Mouse (Mus musculus): ENCODE measurements at regions not wholly inside any gene's neighbourhood (a gene's known extent, or its start where the extent isn't known, plus 50 kb on each side); places are given as distances from the start of the nearest gene placed in this dataset.

DNA sequence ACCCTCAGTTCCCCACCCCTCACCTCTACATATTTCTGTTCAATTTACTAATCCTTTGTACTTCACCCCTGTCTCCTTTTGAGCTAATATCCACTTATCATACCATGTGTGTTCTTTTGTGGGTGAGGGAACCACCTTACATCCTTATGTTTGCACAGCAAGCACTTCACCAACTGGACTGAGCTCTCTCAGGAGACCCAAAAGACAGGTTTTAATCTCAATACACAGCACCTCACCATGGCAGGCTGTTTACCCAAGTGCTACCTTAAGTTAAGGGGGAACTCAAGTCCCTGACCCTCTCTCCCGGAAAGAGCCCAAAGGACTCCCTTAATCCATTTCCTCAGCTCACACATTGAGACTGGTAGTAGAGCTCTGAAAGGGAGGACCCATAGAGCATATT lies 62.3 kb upstream of the Agr3 start:
- DNase-seq, result no peak

DNA sequence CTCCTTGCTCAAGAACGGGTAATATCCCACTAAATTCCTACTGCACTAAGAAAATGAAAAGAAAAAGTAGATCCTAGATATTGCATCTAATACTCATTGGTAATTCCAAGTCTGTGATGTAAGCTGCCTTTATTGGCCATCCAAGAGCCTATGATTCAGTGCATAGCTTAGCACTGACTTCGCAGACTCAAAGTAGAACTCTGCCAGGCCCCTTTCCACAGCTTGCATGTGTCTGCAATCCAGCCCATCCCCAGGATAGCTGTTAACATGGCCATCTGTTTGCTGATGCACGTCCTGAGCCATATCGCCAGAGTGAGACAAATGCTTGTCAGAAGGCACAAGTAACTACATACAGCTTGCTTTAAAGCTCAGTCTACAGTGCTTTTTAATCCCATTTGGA lies 72.3 kb upstream of the Agr3 start:
- DNase-seq, result no peak

DNA sequence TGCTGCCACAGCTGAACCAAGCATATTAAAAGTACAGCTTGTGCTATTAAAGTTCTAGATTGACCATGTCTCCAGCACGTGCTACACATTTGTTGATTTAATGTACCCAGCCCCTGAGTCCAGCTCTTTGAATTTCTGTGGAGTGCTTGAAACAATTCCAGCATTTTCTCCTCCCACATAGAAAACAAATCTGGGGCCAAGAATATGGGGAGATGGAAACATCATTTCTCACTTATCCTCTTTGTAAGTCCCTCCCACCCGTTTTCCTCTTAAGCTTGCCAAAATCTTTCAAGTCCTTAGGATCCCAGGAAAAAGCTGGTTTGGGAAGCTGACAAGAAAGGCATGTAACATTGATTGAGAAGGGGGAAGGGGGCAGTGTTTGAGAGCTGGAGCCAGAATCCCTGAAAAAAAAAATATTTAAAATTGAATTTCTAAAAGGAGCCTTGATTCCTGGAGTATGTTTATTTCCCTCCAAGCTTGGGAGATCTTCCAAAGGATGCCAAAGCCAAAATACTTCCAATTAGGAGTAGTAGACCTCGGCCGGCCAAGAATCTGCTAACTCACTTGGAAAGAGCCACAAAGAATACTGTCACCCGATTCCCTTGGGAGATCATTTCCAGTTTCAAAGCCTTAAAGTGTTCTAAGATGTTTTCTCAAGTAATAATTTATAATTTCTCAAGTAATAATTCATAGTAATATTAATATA lies 78.4 kb upstream of the Agr3 start:
- no peak for DNase-seq

DNA sequence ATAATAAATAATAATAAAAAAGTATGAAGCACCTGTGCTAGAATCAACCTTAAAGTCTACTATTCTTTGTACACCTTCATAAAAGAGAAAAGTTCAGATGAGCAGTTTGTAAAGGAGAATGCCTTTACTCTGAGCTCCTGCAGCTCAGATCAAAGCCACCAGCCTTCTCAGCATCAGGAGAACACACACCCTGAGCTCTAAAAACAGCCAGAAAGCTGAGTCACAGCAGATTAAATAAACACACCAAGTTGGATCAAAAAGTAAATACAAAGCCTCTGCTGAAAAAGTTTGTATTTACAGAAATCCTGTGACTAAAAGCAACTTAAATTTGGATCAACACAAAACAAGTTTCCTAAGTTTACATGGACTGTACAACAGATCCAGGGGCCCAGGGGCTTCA lies 88.5 kb upstream of the Agr3 start:
- no peak for DNase-seq

DNA sequence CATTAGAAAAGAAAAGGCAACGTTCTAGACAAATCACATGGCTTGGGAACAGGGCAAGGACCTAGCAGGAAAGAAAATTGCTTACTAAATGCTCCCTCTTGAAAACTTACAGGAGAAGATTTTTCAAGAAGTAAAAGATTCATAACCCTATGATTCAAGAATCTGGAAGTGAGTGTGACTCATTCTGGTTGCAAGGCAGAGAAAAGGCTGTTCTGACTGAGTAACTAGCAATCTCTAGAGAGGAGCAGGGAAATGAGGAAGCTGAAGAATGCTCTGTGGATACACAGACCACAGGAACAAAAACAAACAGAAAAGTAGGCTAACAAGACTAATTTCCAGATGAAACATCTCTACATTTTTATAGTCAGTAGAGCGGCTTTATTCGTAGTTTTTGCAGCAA lies 92.1 kb upstream of the Agr3 start:
- DNase-seq, result no peak

DNA sequence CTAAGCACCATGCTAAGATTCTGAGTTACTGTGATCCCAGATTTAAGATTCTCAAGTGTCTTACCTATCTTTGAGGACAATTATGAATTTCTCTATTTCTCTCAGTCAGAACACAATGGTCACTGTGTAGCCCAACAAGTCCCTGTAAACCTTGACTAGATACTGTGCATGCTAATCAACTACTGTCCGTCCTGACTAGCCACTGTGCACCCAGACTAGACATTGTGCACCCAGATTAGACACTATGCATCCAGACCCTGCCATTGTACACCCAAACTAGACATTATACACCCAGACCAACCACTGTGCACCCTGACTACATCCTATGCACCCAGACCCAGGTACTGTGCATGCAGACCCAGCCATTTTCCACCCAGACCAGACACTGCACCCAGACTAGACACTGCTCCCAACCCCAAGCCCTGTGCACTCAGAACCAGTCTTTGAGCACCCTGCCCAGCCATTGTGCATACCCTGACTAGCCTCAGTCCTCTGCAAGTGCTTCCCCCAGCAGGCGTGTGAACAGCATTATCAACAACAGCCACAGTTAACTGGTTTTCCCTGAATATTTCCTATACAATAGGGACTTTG lies 93.4 kb upstream of the Agr3 start:
- DNase-seq, result no peak

DNA sequence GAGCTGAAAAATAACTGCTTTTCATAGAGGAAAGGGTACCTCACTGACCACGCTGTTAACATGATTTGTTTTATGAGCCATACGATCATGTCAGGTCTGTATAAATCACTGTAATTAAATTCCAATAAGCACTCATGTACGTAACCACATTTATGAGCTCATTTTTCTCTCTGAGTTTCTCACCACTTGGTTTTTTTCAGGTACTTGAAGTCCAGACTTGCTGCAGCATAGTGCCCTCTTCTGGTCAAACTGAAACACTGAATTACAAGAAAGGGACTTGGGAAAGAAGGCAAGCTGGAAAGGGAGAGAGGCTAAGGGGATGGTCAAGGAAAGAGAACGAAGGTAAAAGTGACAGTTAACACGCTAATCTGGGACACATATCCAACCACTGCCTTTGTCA lies 94.2 kb upstream of the Agr3 start:
- peak; percentile 17 for DNase-seq

DNA sequence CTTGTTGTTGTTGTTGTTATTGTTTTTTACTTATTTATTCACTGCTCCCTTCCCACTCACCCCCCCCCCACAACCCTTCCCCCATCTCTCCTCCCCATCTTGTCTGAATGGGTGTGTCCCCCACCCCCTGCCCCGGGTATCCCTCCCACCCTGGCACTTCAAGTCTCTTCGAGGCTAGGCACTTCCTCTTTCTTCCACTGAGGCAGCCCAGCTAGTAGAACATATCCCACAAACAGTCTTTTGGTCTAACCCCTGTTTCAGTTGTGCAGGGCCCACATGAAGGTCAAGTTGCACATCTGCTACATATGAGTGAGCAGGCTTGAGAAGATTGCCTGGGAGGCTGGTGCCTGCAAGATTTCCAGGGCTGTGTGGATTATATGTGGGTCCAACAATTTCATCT lies 97.6 kb upstream of the Agr3 start:
- DNase-seq, result no peak

DNA sequence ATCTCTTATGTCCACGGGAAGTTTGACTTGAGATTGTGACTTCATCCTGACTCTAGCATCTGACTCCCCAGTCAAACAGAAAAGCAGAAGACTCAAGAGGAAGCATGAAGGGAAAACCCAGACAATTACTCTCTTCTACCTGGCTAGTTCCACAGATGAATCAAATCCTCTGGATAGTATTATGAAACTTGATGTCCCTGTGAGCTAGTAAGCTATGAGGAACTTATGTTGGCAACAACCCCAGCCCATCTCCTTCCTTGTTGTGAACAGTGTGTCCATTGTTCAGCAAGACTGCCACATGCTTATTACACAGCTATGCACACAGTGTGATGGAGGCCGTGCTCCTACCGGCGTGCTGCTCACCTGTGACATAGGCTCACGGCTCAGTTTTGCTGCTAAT lies 98.4 kb upstream of the Agr3 start:
- no peak for DNase-seq

DNA sequence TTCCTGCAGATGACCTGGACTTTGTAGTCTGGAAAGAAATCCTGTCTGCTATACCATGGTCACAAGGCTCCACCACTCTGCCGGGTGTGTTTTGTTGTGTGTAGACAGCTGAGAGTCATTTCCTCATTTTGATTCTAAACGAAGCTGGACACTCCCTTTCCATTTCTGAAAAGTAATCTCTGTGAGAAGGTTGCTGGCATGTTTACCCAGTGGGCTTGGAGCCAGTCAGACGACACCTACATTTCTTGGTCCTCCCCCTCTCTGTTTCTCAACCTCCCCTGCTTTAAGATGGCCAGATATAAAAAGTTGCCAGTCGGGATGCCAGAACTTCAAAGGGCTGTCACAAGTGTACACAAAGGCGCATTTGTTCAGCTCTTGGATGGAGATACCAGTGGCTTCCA lies 100.8 kb upstream of the Agr3 start:
- DNase-seq, result no peak

DNA sequence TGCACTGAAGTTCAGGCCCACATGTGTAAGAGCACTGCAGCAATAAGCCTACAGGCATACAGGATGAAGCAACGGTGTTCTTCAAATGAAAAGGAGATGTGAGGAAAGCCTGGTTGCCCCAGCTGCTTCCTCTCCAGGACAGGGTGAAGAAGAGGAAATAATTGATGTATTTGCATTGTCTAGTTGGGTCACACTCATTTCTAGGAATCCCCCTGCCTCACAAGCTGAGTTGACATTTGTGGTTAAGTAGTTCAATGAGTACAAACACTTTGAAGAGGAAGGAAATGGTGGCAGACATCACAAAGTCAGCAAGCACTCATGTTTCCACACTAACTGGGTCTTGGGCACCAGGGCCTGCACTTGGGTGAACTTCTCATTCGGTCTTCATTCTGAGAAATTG lies 126.2 kb upstream of the Agr3 start:
- DNase-seq, result no peak

DNA sequence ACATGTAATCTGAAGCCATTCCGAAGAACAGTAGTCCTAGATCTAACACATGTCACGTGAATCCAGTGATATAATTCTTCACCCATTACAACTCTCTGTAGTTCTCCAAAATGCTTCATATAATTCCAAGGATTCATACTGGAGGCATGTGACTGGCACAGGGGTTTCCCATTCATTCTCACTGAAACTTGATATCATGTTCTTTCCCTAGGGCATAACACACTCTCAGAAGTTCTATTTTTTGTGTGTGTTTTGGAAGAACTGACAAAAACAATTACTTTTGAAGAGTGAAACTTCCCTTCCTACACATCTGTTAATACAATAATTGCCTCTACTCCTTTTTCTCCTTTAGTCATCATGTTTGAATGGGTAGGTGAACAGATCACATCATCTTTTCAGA lies 150.0 kb upstream of the Agr3 start:
- no peak for DNase-seq

DNA sequence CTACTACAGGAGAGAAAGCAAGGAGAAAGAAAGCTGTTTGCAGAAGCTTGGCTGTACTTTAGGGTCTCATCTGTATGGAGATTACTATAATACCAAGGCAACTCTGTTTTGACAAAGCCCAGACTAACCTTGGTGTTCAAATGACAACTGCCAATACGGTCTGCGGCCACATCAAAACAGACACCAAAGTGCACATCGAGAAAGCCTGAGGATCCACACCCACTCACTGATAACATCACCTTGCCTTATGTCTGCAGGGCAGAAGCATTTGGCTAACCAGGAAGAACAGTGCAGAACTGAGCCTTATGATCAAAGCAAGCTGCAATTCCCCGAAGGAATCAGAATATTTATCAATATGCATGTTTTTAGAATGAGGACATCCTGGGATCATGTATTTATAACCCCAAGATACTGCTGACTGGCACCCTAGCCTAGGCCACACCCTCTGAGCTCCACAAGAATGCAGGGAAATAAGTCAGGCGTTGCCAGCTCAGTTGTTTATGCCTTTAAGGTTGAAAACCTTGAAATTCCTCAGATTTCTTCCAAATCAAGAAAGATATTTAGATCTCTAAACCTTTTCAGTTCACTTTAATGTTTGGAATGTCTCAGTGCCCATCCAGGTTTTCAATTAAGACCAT lies 154.9 kb upstream of the Agr3 start:
- DNase-seq, result no peak

DNA sequence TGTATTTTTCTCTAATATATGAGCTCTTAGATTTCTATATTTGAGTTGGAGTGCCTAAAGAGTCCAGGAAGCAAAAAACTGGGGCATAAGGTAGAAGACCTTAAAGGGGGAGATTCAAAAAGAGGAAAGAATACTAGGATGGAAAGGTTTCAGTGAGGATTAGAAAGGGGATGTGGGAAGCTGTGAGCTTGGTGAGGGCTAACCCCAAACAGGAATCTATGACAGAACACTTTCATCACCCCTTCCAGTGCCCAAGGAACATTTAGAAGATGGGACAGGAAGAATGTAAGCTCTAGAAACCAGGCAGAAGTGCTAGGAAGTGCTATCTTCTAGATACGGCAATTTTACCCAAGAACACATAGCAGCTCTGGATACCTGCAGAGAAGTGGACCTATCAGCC lies 166.5 kb upstream of the Agr3 start:
- DNase-seq, result no peak

DNA sequence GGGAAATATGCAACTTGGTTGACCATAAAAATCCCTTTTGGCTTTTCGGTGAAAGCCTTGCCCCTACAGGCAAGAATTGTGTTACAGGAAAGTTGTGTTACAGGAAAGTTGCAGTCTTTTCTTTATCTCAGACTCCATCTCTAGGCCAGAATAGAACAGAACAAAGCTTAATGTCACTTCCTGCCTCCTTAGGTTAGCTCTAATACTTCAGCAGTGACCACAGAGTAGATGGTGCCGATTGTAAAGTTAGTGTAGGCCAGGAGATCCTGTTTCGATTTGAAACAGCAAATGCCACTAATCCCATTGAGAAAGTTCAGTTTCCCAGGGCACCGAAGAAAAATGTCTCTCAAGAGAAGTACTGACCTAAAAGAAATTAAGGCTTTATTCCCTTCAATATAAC lies 170.3 kb upstream of the Agr3 start:
- DNase-seq, result no peak

DNA sequence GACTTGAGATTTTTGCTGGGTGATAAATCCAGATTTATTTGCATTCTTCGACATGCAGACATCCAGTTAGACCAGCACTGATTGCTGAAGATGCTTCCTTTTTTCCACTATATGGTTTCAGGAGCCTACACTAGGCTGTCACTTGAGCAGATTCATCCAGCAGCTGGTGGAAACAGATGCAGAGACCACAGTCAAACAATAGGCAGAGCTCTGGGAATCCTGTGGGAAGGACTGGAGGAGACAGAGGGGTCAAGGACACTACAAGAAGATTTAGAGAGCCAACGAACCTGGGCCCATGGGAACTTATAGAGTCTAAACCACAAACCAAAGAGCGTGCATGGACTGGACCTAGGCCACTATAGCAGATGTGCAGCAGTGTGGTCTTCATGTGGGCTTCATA lies 177.4 kb upstream of the Agr3 start:
- DNase-seq, result no peak

DNA sequence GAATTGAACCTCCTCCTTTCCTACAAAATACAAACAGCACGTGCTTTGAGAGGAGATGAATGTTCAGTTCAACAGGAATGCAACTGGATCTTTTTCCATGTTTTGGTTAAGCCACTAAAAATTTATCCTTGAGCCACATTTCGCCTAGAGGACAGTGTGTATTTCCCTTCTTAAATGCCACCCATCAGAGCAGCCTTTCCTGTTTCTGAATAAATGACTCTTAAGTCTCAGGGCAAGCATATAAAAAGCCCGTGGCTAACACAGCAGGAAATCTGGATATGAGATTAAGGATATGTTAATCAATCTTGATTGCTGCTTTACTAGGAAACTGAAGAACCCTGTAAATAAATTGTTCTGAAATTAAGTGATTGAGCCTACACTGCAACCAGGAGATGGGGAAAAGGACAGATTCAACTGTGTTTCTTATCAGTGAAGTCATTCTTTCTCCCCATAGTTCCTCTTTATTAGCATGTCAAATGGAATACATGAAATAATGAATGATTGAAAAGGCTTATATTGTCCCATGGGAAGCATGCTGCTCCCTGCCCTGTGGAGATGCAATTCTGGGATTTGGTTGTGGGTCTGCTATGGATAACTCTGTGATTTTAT lies 178.6 kb upstream of the Agr3 start:
- no peak for DNase-seq

DNA sequence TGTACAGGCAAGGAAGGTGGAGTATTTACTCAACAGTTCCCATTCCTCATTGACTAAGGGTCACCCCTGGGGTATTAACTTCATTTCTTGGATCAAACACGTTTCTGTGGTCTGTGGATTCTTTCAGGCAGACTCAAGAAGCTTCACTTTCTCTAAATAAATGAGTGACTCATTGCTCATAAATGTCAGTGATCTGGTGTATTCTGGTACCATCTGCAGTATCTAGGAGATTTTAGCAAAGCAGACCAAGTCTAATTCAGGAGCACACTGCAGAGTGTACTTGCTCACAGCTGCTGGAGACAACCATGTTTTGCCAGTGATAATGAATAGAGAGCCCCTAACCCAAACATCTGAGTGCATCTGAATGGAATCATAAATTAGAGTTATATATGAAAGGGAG lies 182.7 kb upstream of the Agr3 start:
- no peak for DNase-seq

DNA sequence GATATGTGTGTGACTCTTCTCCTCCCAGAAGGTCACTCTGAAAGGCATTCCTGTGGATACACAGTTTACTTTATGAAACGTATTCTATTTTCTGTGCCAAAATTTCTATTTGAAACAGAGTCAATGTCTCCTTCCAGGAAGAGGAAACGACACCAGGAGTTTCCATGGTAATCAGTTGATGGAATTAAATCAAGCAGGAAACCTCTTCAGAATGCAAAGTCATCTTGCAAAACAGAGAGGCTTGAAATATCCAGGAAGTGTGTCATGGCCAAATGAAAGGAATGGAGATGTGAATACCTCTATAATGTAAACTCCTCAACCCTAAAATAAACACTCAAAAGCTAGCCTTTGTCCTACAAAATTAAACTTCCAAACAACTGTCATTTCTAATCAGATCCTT lies 189.0 kb upstream of the Agr3 start:
- no peak for DNase-seq

DNA sequence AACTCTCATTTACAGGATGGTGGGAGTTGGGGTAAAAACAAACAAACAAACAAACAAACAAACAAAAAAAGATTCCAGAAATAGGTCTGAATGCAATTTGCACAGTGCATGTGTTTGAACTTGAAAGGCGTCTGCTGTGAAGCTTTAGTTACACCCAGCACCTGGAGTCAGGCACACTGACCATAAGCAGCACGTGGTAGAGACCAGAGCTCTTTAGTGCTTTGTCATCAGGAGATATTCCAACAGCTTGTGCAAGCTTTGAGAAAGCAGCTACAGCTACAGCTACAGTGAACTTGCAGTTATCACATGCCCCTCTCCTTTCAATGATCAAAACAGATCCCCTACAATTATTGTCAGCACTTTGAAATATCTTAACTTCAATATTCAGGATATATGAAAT lies 190.4 kb upstream of the Agr3 start:
- DNase-seq, result no peak

DNA sequence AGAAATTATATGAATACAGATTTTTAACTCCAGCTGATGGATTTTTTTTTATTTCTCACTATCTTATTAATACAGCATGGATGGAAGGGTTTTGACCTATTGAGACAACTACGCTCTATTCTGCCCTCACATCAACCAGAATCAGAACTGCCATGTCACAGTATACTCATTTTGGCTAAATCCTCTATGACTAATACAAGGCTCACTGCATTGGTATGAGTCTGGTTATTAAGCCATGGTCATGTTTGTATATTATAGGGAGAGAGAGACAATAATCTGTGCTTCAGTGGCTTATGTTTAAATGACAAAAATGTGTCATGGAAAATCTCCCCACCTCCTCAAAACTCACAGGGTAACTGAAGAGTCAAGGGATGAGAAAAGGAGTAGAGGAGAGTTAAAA lies 191.0 kb upstream of the Agr3 start:
- DNase-seq, result no peak

DNA sequence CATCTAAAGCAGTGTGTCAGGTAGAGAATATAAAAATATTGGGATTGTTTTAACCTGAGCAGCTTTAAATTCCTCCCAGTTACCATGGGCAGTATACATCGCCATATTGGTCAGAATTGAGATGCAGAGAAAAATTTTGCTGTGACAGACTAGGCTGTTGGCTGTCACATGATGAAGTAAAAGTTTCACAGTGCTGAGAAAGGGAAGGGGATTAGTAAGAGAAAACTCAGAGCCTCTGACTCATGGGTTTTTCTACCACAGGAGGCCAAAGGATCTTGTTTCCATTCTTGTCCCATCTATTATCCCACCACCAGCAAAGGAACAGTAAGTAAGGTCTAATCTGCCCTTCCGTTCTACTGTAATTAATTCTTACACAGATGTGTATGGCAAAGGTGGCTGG lies 191.8 kb upstream of the Agr3 start:
- DNase-seq, result no peak

DNA sequence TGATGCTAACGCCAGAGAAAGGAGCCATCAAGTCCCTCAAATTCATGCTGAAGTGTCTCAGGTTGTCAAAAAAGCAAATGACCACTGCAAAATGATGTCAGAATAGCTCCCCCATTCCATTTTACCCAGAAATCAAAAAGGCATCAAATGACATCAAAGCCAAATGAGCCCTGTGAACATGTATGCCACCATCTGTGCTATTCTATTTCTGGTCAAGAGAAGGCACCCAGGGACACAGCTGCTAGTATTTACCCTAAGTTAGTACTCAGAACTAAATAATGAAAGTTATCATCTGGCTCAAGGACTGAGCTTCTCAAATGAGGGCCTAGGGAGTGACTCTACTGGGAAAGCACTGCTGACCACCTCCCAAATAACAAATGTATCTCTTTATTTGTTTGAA lies 191.1 kb upstream of the Ahr start:
- no peak for DNase-seq

DNA sequence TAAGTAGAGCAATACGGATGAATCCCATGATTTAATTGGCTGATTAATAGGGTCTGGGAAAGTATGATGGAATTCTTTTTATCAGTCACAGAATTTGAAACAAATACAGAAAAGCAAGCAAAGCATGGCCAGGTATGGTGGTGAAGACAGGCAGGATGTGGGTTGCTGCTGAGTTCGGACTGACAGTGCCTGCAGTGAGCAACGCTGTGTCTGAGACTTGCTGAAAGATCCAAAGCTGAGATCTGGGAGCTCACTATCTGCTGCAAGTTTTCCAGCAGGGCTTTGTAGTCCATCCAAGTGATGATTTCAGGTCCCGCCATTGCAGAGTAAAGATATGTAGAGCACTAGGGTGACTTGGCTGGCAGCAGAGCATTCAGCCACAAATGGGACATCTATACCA lies 189.3 kb upstream of the Ahr start:
- no peak for DNase-seq

Measured in adrenal gland, adult 2 months (tissue).